In the genomic region with DNA sequence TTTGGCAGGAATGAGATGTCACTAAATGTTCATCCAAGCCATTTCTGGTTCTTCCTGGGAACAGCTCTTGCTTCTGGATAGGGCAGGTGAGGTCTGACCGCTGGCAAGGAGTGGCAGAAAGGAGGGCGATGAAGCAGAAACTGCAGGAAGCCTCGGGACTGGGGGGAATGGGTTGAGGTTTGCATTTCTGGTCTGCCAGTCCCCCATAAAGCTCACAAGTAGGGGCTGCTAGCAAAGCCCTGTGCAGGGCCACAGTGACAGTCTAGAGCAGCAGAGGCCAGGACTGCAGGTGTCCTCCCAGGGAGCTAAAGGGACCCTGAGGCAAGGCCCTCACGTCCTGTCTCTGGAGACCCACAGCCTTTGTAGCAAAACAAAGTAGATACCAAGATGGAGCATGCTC, we compare ENCODE assay signal across 14 mouse cellular contexts.
"Had no signal": no experiment of that assay in that cellular context is flagged by ENCODE, and none has a peak within 500 bp of the region (broad histone marks: within the 10 kb centered on the region; RNA-seq: fewer than 3 reads in every experiment).

No protein-coding gene starts in this region.

- H3K4me3 ChIP-seq: liver, embryonic 12.5 days; midbrain, embryonic 10.5 days; midbrain, embryonic 12.5 days; myocyte; neural tube, embryonic 13.5 days; neural tube, embryonic 15.5 days had no signal

- H3K27ac ChIP-seq: liver, embryonic 12.5 days; liver, embryonic 14.5 days; midbrain, embryonic 10.5 days; midbrain, embryonic 12.5 days; neural tube, embryonic 13.5 days; neural tube, embryonic 15.5 days had no signal

- ATAC-seq: liver, embryonic 12.5 days; midbrain, embryonic 16.5 days had no signal

- DNase-seq: lung, adult 18-20 months; lung, embryonic 14.5 days; lung, postnatal 10 days; lung, postnatal 4 days; midbrain, embryonic 14.5 days; right cerebral cortex, postnatal 14 days had no signal

- H3K36me3 ChIP-seq: liver, embryonic 12.5 days; midbrain, embryonic 10.5 days; midbrain, embryonic 12.5 days; neural tube, embryonic 13.5 days; neural tube, embryonic 15.5 days had no signal

- H3K4me1 ChIP-seq: liver, embryonic 12.5 days had no signal
